Mouse (Mus musculus): ENCODE results near the gene Whrn. TPM values are rescaled to one million over a fixed set of nuclear protein-coding genes. Genes with fewer than 3 reads are reported as not detected.
A peak's percentile ranks its signal among the peaks of the same experiment; 100 is the strongest.

Whrn gene
- total RNA-seq, 1 experiment: 5.0 TPM

DNA sequence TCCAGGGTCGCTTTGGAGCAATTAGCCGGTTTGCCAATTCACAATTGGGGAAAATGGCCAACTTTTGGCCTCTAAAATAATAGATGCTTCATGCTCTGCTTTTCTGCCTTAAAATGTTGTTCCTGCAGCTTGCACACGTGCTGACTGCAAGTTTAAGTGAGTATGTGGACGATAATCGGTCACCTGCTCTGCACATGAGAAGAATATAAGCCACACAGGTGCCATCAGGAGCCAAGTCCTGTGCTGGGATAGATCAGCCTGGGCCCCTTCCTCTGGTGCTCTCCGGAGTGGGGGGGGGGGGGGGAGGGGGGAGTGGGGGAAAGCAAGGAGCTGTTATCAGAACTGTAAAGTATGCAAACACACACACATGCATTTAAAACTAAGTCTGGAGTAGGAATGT is 521 bp upstream of the Whrn start:
- peak overlapping the region; percentile 62; the same call in 1 of the 2 replicates for H3K9ac ChIP-seq (ENCODE audit: insufficient read depth, low read depth, low read length, poor library complexity, severe bottlenecking)
- no peak overlapping the region for H3K27ac ChIP-seq (ENCODE audit: insufficient read depth, low read depth, low read length, poor library complexity, severe bottlenecking)
- H3K36me3 ChIP-seq (ENCODE audit: control insufficient read depth, insufficient read depth, low read length, poor library complexity, severe bottlenecking): peaks cover 5% of the 10 kb centered on the region; the same call in 1 of the 2 replicates
- no peak for DNase-seq (ENCODE audit: low read depth, low spot score)
- TF ChIP-seq HCFC1 (IDR thresholded peaks at IDR 0.05; ENCODE audit: borderline replicate concordance, insufficient read depth, low read length) (no peak), MAFK (IDR thresholded peaks at IDR 0.05; ENCODE audit: insufficient read depth, low read depth, low read length) (no peak)
- H3K4me1 ChIP-seq (ENCODE audit: control insufficient read depth in 2 of 2, insufficient read depth in 2 of 2, low read length in 2 of 2, poor library complexity in 1 of 2): peaks cover 2% of the 10 kb centered on the region in 2 experiments; a peak in 1 of 4 replicates
- peak overlapping the region; percentile 80 to 88 for H3K4me3 ChIP-seq (ENCODE audit: insufficient read depth in 1 of 2, low read depth in 1 of 2, low read length in 2 of 2, poor library complexity in 1 of 2, severe bottlenecking in 1 of 2)
- no peaks in the 10 kb centered on the region for H3K9me3 ChIP-seq (ENCODE audit: control insufficient read depth, insufficient read depth, low read depth, low read length)
- in situ Hi-C loops (cut with MboI; ENCODE audit: low sequenced_read_pairs in 2 of 2, unreplicated experiment in 2 of 2): no loop called here

DNA sequence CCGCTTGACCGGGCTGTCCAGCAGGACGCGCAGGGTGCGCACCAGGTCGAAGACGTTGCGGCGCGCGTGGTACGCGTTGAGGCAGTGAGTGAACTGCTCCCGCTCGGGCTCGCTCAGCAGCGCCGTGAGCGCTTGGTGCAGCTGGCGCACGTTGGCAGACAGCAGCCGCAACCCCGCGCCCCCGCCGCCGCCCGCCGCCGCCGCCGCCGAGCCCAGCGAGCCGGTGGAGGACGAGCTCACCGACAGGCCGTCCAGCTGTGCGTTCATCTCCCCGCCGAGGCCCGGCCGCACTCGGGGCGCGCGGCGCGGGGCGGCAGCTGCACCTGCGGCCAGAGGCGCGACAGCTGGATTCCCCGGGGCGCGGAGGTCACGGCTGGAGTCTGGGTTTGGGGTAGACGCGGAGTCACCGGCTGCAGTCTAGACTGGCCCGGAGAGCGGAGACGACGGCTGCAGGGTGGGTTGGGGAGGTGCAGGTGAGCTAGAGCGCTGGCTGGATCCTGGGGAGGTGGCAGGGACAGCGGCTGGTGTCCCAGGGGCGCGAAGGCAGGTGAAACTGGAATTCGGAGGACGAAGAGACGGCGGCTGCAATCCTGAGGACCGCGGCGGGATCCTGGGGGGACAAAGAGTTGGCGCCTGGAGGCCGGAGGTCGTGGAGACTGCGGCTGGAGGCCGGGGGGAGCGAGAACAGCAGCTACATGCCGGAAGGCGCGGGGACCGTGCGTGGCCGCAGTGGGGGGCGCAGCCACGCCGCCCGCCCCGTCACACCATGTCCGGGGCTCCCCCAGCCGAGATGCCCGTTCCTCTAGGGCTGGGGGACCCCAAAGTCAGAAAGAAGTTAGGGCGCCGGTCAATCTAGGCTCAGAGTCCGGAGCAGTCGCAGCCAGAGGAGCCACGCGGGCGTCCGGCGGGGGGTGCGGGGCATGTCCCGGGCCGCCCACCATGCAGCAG is 550 bp downstream of the Whrn start:
- Histone ChIP-seq H3K9me3 (ENCODE audit: control insufficient read depth, insufficient read depth, low read depth, low read length) (no peaks in the 10 kb centered on the region), H3K4me1 (ENCODE audit: control insufficient read depth in 2 of 2, insufficient read depth in 2 of 2, low read length in 2 of 2, poor library complexity in 1 of 2) (peaks cover 2% of the 10 kb centered on the region in 2 experiments; a peak in 1 of 4 replicates), H3K9ac (ENCODE audit: insufficient read depth, low read depth, low read length, poor library complexity, severe bottlenecking) (peak overlapping the region; percentile 78), H3K36me3 (ENCODE audit: control insufficient read depth, insufficient read depth, low read length, poor library complexity, severe bottlenecking) (peaks cover 5% of the 10 kb centered on the region; the same call in 1 of the 2 replicates), H3K4me3 (ENCODE audit: insufficient read depth in 1 of 2, low read depth in 1 of 2, low read length in 2 of 2, poor library complexity in 1 of 2, severe bottlenecking in 1 of 2) (peak overlapping the region; percentile 80 to 88), H3K27ac (ENCODE audit: insufficient read depth, low read depth, low read length, poor library complexity, severe bottlenecking) (no peak overlapping the region)
- DNase-seq (ENCODE audit: low read depth, low spot score): no peak
- in situ Hi-C loops (cut with MboI; ENCODE audit: low sequenced_read_pairs in 2 of 2, unreplicated experiment in 2 of 2): no loop called here
- TF ChIP-seq ZNF384 (IDR thresholded peaks at IDR 0.05; ENCODE audit: low read depth, low read length): no peak
- TF ChIP-seq HCFC1 (IDR thresholded peaks at IDR 0.05; ENCODE audit: borderline replicate concordance, insufficient read depth, low read length): no peak
- no peak for TF ChIP-seq ZC3H11A (IDR thresholded peaks at IDR 0.05; ENCODE audit: borderline replicate concordance, low read depth, low read length)
- no peak for TF ChIP-seq MAFK (IDR thresholded peaks at IDR 0.05; ENCODE audit: insufficient read depth, low read depth, low read length)
- no peak for TF ChIP-seq CHD2 (IDR thresholded peaks at IDR 0.05; ENCODE audit: low read depth, low read length)

DNA sequence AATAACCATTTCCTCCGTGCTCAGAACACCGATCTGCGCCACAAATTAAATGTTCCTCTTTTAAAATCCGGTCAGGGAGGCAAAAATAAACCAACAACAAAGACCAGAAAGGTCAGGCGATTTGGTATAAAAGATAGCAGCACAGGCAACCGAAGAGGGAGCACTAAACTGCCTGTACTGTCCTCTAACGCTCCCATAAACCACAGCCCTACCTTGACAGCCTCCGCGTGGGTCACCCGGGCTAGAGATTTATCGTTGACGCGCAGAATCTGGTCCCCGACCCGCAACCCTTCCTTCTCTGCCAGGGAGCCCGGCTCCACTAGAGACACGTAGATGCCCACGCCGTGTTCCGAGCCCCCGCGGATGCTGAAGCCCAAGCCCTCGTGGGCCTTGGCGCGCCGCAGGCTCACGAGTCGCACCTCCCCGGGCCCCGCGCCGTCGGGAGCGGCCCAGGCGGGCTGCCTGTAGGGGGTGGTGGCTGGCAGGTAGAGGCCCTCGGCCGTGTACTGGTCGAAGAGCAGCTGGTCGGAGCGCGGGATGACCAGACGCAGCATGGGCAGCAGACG is 1.3 kb downstream of the Whrn start:
- in situ Hi-C loops (cut with MboI; ENCODE audit: low sequenced_read_pairs in 2 of 2, unreplicated experiment in 2 of 2): no loop called here
- Histone ChIP-seq H3K9me3 (ENCODE audit: control insufficient read depth, insufficient read depth, low read depth, low read length) (no peaks in the 10 kb centered on the region), H3K4me3 (ENCODE audit: insufficient read depth in 1 of 2, low read depth in 1 of 2, low read length in 2 of 2, poor library complexity in 1 of 2, severe bottlenecking in 1 of 2) (peak overlapping the region; percentile 80 to 88), H3K27ac (ENCODE audit: insufficient read depth, low read depth, low read length, poor library complexity, severe bottlenecking) (no peak overlapping the region), H3K9ac (ENCODE audit: insufficient read depth, low read depth, low read length, poor library complexity, severe bottlenecking) (peak overlapping the region; percentile 78), H3K36me3 (ENCODE audit: control insufficient read depth, insufficient read depth, low read length, poor library complexity, severe bottlenecking) (peaks cover 5% of the 10 kb centered on the region; the same call in 1 of the 2 replicates), H3K4me1 (ENCODE audit: control insufficient read depth in 2 of 2, insufficient read depth in 2 of 2, low read length in 2 of 2, poor library complexity in 1 of 2) (peaks cover 2% of the 10 kb centered on the region in 2 experiments; a peak in 1 of 4 replicates)
- no peak for TF ChIP-seq HCFC1 (IDR thresholded peaks at IDR 0.05; ENCODE audit: borderline replicate concordance, insufficient read depth, low read length)
- TF ChIP-seq MAFK (IDR thresholded peaks at IDR 0.05; ENCODE audit: insufficient read depth, low read depth, low read length): no peak
- no peak for TF ChIP-seq CHD2 (IDR thresholded peaks at IDR 0.05; ENCODE audit: low read depth, low read length)
- DNase-seq (ENCODE audit: low read depth, low spot score): no peak

DNA sequence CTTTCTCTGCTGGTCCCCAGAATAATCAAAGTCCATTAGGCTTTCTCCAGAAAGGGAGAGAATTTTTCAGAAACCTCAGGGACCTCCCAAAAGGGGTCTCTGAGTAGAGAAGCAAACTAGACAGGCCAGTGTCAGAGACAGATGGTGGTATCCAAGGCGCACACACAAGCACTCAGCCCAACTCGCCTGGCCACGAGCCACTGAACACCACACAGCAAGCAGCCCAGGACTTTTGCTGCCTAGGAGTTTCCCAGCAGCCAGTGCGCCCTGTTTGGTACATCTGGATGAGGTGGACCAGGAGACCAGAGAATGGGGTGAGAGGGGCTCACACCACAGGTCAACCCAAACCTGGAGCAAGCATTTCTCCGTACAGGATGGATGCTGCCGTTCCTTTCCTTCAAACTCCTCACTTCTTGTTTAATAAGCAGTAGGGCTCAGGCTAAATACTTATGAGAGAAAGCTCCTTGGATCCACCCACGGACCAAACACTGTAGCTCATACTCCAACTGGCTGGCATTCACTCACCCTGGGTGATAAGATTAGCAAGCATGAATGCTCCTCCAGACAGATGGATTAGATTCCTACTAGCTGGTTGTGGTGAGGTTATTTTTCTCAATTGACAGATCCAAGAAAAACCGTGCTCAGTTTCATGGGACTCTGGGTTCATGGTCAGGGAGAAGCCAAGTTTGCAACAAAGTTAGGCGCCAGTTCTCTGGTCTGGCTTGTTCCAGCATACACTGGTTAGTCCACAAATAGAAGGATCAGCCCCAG is 2.3 kb downstream of the Whrn start:
- TF ChIP-seq HCFC1 (IDR thresholded peaks at IDR 0.05; ENCODE audit: borderline replicate concordance, insufficient read depth, low read length): no peak
- TF ChIP-seq ZNF384 (IDR thresholded peaks at IDR 0.05; ENCODE audit: low read depth, low read length): no peak
- no peak for TF ChIP-seq MAFK (IDR thresholded peaks at IDR 0.05; ENCODE audit: insufficient read depth, low read depth, low read length)
- no peak for TF ChIP-seq CHD2 (IDR thresholded peaks at IDR 0.05; ENCODE audit: low read depth, low read length)
- no peak for TF ChIP-seq ZC3H11A (IDR thresholded peaks at IDR 0.05; ENCODE audit: borderline replicate concordance, low read depth, low read length)
- no peak overlapping the region for H3K4me3 ChIP-seq (ENCODE audit: insufficient read depth in 1 of 2, low read depth in 1 of 2, low read length in 2 of 2, poor library complexity in 1 of 2, severe bottlenecking in 1 of 2)
- in situ Hi-C loops (cut with MboI; ENCODE audit: low sequenced_read_pairs in 2 of 2, unreplicated experiment in 2 of 2): no loop called here
- peaks cover 2% of the 10 kb centered on the region in 2 experiments; a peak in 1 of 4 replicates for H3K4me1 ChIP-seq (ENCODE audit: control insufficient read depth in 2 of 2, insufficient read depth in 2 of 2, low read length in 2 of 2, poor library complexity in 1 of 2)
- no peak for DNase-seq (ENCODE audit: low read depth, low spot score)
- H3K36me3 ChIP-seq (ENCODE audit: control insufficient read depth, insufficient read depth, low read length, poor library complexity, severe bottlenecking): peaks cover 5% of the 10 kb centered on the region; the same call in 1 of the 2 replicates
- no peaks in the 10 kb centered on the region for H3K9me3 ChIP-seq (ENCODE audit: control insufficient read depth, insufficient read depth, low read depth, low read length)
- no peak overlapping the region for H3K9ac ChIP-seq (ENCODE audit: insufficient read depth, low read depth, low read length, poor library complexity, severe bottlenecking)
- no peak overlapping the region for H3K27ac ChIP-seq (ENCODE audit: insufficient read depth, low read depth, low read length, poor library complexity, severe bottlenecking)

All from ES-E14 (cell line).